Mouse (Mus musculus) midbrain, embryonic 14.5 days (tissue): ENCODE data around the gene Vmn1r191. TPM values are rescaled to one million over a fixed set of nuclear protein-coding genes. Genes with fewer than 3 reads are reported as not detected.
"Not testable (repeated sequence)": the region's sequence is repeated elsewhere in the genome, so short reads cannot be mapped to it uniquely, and the experiment has no call there.

ENCODE experiments used
- ATAC-seq: fragments of 200-750 bp; cut with Nextera tagmentation; 2 replicates; pipeline ENCODE4 v1.8.0; 2017; ENCODE audit warnings: moderate number of reproducible peaks, moderate library complexity; ENCODE audit not compliant: low FRiP score, low TSS enrichment
- DNase-seq: peaks from one replicate; pipeline ENCODE4 v3.0.0-alpha.2; 2015
- H3K27ac ChIP-seq: fragments of 300-500 bp; sonication (generic); replicated peaks from 2 replicates; pipeline ENCODE4 v1.5.1; 2014; ENCODE audit warnings: mild to moderate bottlenecking, low read depth, low read length, moderate library complexity
- H3K27me3 ChIP-seq: fragments of 300-500 bp; sonication (generic); 2 replicates; pipeline ENCODE4 v1.6.1; 2014; ENCODE audit warnings: low read length, control low read depth, mixed read lengths; ENCODE audit not compliant: control insufficient read depth, insufficient read depth
- H3K36me3 ChIP-seq: fragments of 300-500 bp; sonication (generic); 2 replicates; pipeline ENCODE4 v1.6.1; 2014; ENCODE audit warnings: low read length, control low read depth; ENCODE audit not compliant: control insufficient read depth, insufficient read depth
- H3K4me1 ChIP-seq: fragments of 300-500 bp; sonication (generic); 2 replicates; pipeline ENCODE4 v1.6.1; 2014; ENCODE audit warnings: mild to moderate bottlenecking, antibody characterized with exemption, low read length, control low read depth; ENCODE audit not compliant: control insufficient read depth, insufficient read depth
- H3K4me2 ChIP-seq: fragments of 300-500 bp; sonication (generic); 2 replicates; pipeline ENCODE4 v1.6.1; 2014; ENCODE audit warnings: mild to moderate bottlenecking, low read length, moderate library complexity
- H3K4me3 ChIP-seq: fragments of 300-500 bp; sonication (generic); replicated peaks from 2 replicates; pipeline ENCODE4 v1.5.1; 2014; ENCODE audit warnings: low read depth, low read length
- H3K9ac ChIP-seq: fragments of 300-500 bp; sonication (generic); replicated peaks from 2 replicates; pipeline ENCODE4 v1.6.1; 2014; ENCODE audit warnings: mild to moderate bottlenecking, low read length, moderate library complexity
- H3K9me3 ChIP-seq: fragments of 300-500 bp; sonication (generic); 2 replicates; pipeline ENCODE4 v1.6.1; 2016; ENCODE audit warnings: low read length, control low read depth, mixed read lengths; ENCODE audit not compliant: control insufficient read depth
- WGBS: fragments of 180-500 bp; shearing (Covaris S2); extraction: QIAGEN DNeasy Blood & Tissue Kit; methylation state at CpG from one replicate; pipeline ENCODE4 v1.1.7; 2014; 5-methylcytosine and 5-hydroxymethylcytosine counted together
- polyA plus RNA-seq: library from polyadenylated mRNA; unstranded; fragments of >200 nt; fragmentation: Nextera tagmentation; extraction: Ambion mirVana; gene quantifications from 2 replicates; pipeline ENCODE4 v1.2.1, GENCODE M21; 2014

The Vmn1r191 gene
- polyA plus RNA-seq, result not detected in 2 replicates

- Histone ChIP-seq H3K9me3 (no peaks in the 10 kb centered on the region), H3K9ac (no peak within 1 kb of the TSS), H3K27ac (no peak within 1 kb of the TSS), H3K4me2 (no peak within 1 kb of the TSS), H3K4me1 (no peaks in the 10 kb centered on the region), H3K27me3 (no peaks in the 10 kb centered on the region), H3K4me3 (no peak within 1 kb of the TSS), H3K36me3 (no peaks in the 10 kb centered on the region)
- DNase-seq (no peak), ATAC-seq (no peak)
- WGBS, result 75% methylated on average over 1 of the region's 1 CpGs
Observed at GRCm38 (mm10) chr13:22183869-22184268, at the start of gene Vmn1r191. Vmn1r191 (minus strand) TSS chr13:22183969.

- H3K27me3 ChIP-seq, H3K4me1 ChIP-seq, H3K4me2 ChIP-seq, H3K27ac ChIP-seq, H3K9ac ChIP-seq, H3K4me3 ChIP-seq, H3K36me3 ChIP-seq, DNase-seq, ATAC-seq, H3K9me3 ChIP-seq: not testable (repeated sequence)
- WGBS, result 81% methylated on average over 1 of the region's 1 CpGs
Observed at GRCm38 (mm10) chr13:22223060-22223459, 39.3 kb upstream of the Vmn1r191 start, which contains the start of gene Vmn1r193. Vmn1r193 (minus strand) TSS chr13:22223160.

- H3K9ac ChIP-seq, H3K4me3 ChIP-seq, H3K27ac ChIP-seq: not testable (repeated sequence)
Observed at GRCm38 (mm10) chr13:22192756-22193155, 9.0 kb upstream of the Vmn1r191 start.

GRCm38 (mm10) chr13:22191041-22191440, 7.3 kb upstream of the Vmn1r191 start, which contains the start of gene Vmn1r192:
Vmn1r192 (minus strand) TSS chr13:22191141.
- Histone ChIP-seq H3K9me3 (no peaks in the 10 kb centered on the region), H3K4me2 (no peak within 1 kb of the TSS), H3K36me3 (no peaks in the 10 kb centered on the region), H3K27ac (no peak within 1 kb of the TSS), H3K4me1 (no peaks in the 10 kb centered on the region), H3K4me3 (no peak within 1 kb of the TSS), H3K9ac (no peak within 1 kb of the TSS), H3K27me3 (no peaks in the 10 kb centered on the region)
- DNase-seq (no peak), ATAC-seq (no peak)

More at GRCm38 (mm10) chr13:22192756-22193155, 9.0 kb upstream of the Vmn1r191 start:
- not testable (repeated sequence) for H3K4me2 ChIP-seq, H3K9me3 ChIP-seq, ATAC-seq, DNase-seq, H3K4me1 ChIP-seq, H3K27me3 ChIP-seq, H3K36me3 ChIP-seq
- WGBS, result 59% methylated on average over 3 of the region's 3 CpGs

- Histone ChIP-seq H3K36me3 (no peaks in the 10 kb centered on the region), H3K4me1 (no peaks in the 10 kb centered on the region), H3K9me3 (no peaks in the 10 kb centered on the region), H3K27ac (no peak overlapping the region), H3K27me3 (no peaks in the 10 kb centered on the region), H3K4me2 (no peak overlapping the region), H3K9ac (no peak overlapping the region), H3K4me3 (no peak overlapping the region)
- DNase-seq, result no peak
- ATAC-seq, result no peak
- whole genome bisulfite sequencing, result 85% methylated on average over 2 of the region's 2 CpGs
Observed at GRCm38 (mm10) chr13:22190385-22190784, 6.6 kb upstream of the Vmn1r191 start.

- Histone ChIP-seq H3K9ac (no peak overlapping the region), H3K9me3 (no peaks in the 10 kb centered on the region), H3K4me1 (no peaks in the 10 kb centered on the region), H3K36me3 (no peaks in the 10 kb centered on the region), H3K27me3 (no peaks in the 10 kb centered on the region), H3K27ac (no peak overlapping the region), H3K4me3 (no peak overlapping the region), H3K4me2 (no peak overlapping the region)
- ATAC-seq, result no peak
- 88% methylated on average over 2 of the region's 2 CpGs for WGBS
- no peak for DNase-seq
Observed at GRCm38 (mm10) chr13:22189313-22189712, 5.5 kb upstream of the Vmn1r191 start.

- H3K27me3 ChIP-seq, result no peaks in the 10 kb centered on the region
- ATAC-seq (no peak), DNase-seq (no peak)
- no peak overlapping the region for H3K4me3 ChIP-seq
- H3K9me3 ChIP-seq, result peaks cover 9% of the 10 kb centered on the region
- H3K27ac ChIP-seq, result no peak overlapping the region
- no peaks in the 10 kb centered on the region for H3K36me3 ChIP-seq
- no peak overlapping the region for H3K4me2 ChIP-seq
- no peak overlapping the region for H3K9ac ChIP-seq
- no peaks in the 10 kb centered on the region for H3K4me1 ChIP-seq
- 92% methylated on average over 15 of the region's 15 CpGs for WGBS
Observed at GRCm38 (mm10) chr13:22168416-22168815, 15.4 kb downstream of the Vmn1r191 start.

GRCm38 (mm10) chr13:22136495-22137293, 47.1 kb downstream of the Vmn1r191 start:
- not testable (repeated sequence) for H3K36me3 ChIP-seq, H3K27me3 ChIP-seq, H3K4me1 ChIP-seq, H3K9me3 ChIP-seq, H3K4me2 ChIP-seq, ATAC-seq, H3K27ac ChIP-seq, H3K9ac ChIP-seq, H3K4me3 ChIP-seq
- peak; percentile 4 for DNase-seq
- whole genome bisulfite sequencing, result 82% methylated on average over 5 of the region's 5 CpGs
